Mouse (Mus musculus): ENCODE data around the gene Cdx4. TPM values are rescaled to one million over a fixed set of nuclear protein-coding genes. Genes with fewer than 3 reads are reported as not detected.

Cdx4 gene
- not detected in 2 replicates for polyA plus RNA-seq (2015; fragmentation: Nextera tagmentation; extraction: Ambion mirVana)

DNA sequence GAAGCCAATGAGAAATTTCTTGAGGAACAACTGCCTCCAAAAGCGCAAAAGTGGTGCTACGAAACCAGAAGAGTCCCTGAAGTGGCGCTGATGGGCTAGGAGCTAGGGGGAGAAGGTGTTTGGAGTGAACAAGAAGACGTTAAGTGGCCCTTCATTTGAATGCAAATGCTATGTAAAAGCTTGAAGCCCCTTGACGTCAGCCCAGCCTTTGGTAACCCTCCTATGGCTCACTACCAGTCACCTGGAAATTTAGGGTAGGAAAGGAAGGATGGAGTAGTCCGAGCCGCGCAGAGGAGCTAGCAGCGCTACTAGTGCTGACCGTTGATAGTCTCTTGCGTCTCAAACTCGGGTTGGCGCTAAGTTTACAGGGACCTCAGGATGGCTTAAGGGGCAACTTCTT, at the start of gene Cdx4:
Gene Cdx4 (plus strand): TSS at position 253 of the 400 bp plus-strand sequence.
- no peak for TF ChIP-seq EP300 (optimal IDR thresholded peaks at IDR 0.05)
- TF ChIP-seq CTCF (IDR thresholded peaks at IDR 0.05; ENCODE audit: low read depth) = no peak
- Histone ChIP-seq H3K4me1 (replicated peaks; ENCODE audit: control insufficient read depth, insufficient read depth) (no peaks in the 10 kb centered on the region), H3K4me2 (replicated peaks; ENCODE audit: low read depth) (no peak within 1 kb of the TSS), H3K27me3 (ENCODE audit: control insufficient read depth, insufficient read depth, low read length) (no peaks in the 10 kb centered on the region), H3K36me3 (ENCODE audit: control insufficient read depth, insufficient read depth, low read length) (no peaks in the 10 kb centered on the region), H3K9me3 (ENCODE audit: control insufficient read depth, low read length) (no peaks in the 10 kb centered on the region), H3K4me3 (ENCODE audit: low read depth, low read length) (no peak within 1 kb of the TSS), H3K9ac (ENCODE audit: low read length) (no peak within 1 kb of the TSS), H3K27ac (replicated peaks) (no peak within 1 kb of the TSS)
- ATAC-seq (ENCODE audit: low FRiP score, low TSS enrichment) = no peak
- no peak for DNase-seq (ENCODE audit: low spot score)
- whole genome bisulfite sequencing = 21% methylated on average over 13 of the region's 13 CpGs

DNA sequence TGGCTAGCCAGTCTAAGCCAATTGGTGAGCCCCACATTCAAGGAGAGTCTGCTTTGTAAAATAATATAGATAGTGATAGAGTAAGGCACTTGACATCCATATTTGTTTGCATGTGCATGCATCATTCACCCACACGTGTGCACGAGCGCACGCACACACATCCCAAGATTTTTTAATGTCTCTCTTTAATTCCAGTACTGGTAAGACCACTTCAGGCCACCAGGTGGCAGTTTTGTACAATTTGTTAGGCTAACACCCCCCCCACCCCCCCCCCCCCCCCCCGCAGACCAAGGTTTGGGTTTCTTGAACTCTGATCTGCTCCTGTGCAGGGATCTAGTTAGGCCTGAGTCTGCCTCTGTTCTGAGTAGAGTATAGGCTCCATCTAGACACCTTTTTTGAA, 46.9 kb upstream of the Cdx4 start:
- DNase-seq (ENCODE audit: low spot score) (no peak), ATAC-seq (ENCODE audit: low FRiP score, low TSS enrichment) (no peak)
- WGBS = 87% methylated on average over 4 of the region's 5 CpGs
- no peaks in the 10 kb centered on the region for H3K9me3 ChIP-seq (ENCODE audit: control insufficient read depth, low read length)
- TF ChIP-seq CTCF (IDR thresholded peaks at IDR 0.05; ENCODE audit: low read depth) (0 out of 2 replicates have a peak, but pooled peaks have one; percentile 23), EP300 (optimal IDR thresholded peaks at IDR 0.05) (no peak)
- H3K27ac ChIP-seq (replicated peaks) = no peak overlapping the region
- no peak overlapping the region for H3K9ac ChIP-seq (ENCODE audit: low read length)
- H3K4me2 ChIP-seq (replicated peaks; ENCODE audit: low read depth) = no peak overlapping the region
- no peaks in the 10 kb centered on the region for H3K27me3 ChIP-seq (ENCODE audit: control insufficient read depth, insufficient read depth, low read length)
- no peaks in the 10 kb centered on the region for H3K36me3 ChIP-seq (ENCODE audit: control insufficient read depth, insufficient read depth, low read length)
- no peaks in the 10 kb centered on the region for H3K4me1 ChIP-seq (replicated peaks; ENCODE audit: control insufficient read depth, insufficient read depth)
- H3K4me3 ChIP-seq (ENCODE audit: low read depth, low read length) = no peak overlapping the region

DNA sequence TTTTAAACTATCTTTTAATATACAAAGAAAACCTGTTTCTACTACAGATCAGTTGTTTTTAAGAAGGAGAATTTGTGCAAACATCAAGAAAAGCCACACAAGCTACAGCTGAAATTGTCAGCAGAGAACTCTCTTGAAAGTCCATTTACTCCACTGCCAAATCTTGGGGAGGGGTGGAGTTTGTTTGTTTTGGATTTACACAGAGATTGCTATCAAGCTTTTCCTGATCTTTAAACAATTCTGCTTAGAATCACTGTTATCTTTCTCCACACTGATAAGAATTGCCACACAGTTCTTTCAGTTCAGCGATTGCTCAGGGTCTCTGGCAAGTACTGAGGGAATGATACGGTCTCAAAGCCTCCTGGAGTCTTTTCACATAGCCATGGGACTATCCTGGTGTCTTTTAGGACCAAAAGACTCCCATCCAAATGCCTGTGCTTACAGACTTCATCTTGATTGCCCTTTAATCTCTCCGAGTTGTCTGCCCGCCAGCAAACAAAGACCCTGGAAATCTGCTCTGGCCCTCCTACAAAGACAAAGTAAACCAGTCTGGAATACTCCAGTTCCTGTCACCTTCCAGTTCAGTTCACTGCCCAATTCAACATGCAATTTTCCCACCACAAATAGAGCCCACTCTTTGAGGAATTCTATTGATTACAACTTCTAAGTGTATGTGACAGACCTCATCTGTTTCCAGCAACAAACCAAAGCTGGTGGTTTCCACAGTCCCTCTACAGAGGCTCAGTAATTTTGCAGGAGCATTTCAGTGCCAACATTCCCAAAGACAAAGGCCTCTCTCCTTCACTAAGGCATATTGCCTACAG, 34.1 kb upstream of the Cdx4 start:
- WGBS = 34% methylated on average over 4 of the region's 4 CpGs
- Histone ChIP-seq H3K9ac (ENCODE audit: low read length) (no peak overlapping the region), H3K36me3 (ENCODE audit: control insufficient read depth, insufficient read depth, low read length) (no peaks in the 10 kb centered on the region), H3K27me3 (ENCODE audit: control insufficient read depth, insufficient read depth, low read length) (no peaks in the 10 kb centered on the region; the same call in 1 of the 2 replicates), H3K4me3 (ENCODE audit: low read depth, low read length) (no peak overlapping the region), H3K9me3 (ENCODE audit: control insufficient read depth, low read length) (no peaks in the 10 kb centered on the region), H3K4me2 (replicated peaks; ENCODE audit: low read depth) (no peak overlapping the region), H3K27ac (replicated peaks) (no peak overlapping the region), H3K4me1 (replicated peaks; ENCODE audit: control insufficient read depth, insufficient read depth) (no peaks in the 10 kb centered on the region)
- DNase-seq (ENCODE audit: low spot score) (no peak), ATAC-seq (ENCODE audit: low FRiP score, low TSS enrichment) (no peak)
- TF ChIP-seq CTCF (IDR thresholded peaks at IDR 0.05; ENCODE audit: low read depth) = no peak
- TF ChIP-seq EP300 (optimal IDR thresholded peaks at IDR 0.05) = no peak

DNA sequence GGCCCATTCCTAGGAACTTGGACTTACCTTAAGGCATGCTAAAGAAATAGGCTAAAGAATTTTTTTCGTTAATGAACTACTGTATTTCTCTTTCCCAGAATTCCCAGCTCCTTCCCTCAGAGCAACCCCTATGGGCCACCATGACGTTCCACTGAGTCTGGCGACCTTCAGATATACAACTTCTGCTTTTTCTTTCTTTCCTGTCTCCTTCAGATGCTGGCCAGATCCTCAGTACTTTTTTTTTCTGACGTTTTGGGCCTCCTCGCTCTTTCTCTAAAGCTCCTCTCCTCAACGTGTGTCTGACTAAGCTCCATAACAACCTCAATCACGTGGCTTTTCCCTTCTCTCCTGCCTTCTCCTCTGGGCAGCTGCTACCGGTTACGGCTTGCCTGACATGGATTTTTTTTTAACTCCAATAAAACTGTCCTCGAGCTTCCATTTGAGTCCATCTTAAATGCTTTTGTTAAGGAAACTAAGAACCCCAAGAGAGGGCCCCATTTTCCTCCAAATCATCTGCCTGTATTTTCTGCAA, 33.3 kb upstream of the Cdx4 start:
- Histone ChIP-seq H3K9ac (ENCODE audit: low read length) (no peak overlapping the region), H3K9me3 (ENCODE audit: control insufficient read depth, low read length) (no peaks in the 10 kb centered on the region), H3K4me3 (ENCODE audit: low read depth, low read length) (no peak overlapping the region), H3K36me3 (ENCODE audit: control insufficient read depth, insufficient read depth, low read length) (no peaks in the 10 kb centered on the region), H3K4me2 (replicated peaks; ENCODE audit: low read depth) (no peak overlapping the region), H3K27ac (replicated peaks) (no peak overlapping the region), H3K4me1 (replicated peaks; ENCODE audit: control insufficient read depth, insufficient read depth) (no peaks in the 10 kb centered on the region), H3K27me3 (ENCODE audit: control insufficient read depth, insufficient read depth, low read length) (no peaks in the 10 kb centered on the region; the same call in 1 of the 2 replicates)
- ATAC-seq (ENCODE audit: low FRiP score, low TSS enrichment) = no peak
- 31% methylated on average over 10 of the region's 10 CpGs for WGBS
- no peak for DNase-seq (ENCODE audit: low spot score)
- TF ChIP-seq CTCF (IDR thresholded peaks at IDR 0.05; ENCODE audit: low read depth) (no peak), EP300 (optimal IDR thresholded peaks at IDR 0.05) (no peak)

DNA sequence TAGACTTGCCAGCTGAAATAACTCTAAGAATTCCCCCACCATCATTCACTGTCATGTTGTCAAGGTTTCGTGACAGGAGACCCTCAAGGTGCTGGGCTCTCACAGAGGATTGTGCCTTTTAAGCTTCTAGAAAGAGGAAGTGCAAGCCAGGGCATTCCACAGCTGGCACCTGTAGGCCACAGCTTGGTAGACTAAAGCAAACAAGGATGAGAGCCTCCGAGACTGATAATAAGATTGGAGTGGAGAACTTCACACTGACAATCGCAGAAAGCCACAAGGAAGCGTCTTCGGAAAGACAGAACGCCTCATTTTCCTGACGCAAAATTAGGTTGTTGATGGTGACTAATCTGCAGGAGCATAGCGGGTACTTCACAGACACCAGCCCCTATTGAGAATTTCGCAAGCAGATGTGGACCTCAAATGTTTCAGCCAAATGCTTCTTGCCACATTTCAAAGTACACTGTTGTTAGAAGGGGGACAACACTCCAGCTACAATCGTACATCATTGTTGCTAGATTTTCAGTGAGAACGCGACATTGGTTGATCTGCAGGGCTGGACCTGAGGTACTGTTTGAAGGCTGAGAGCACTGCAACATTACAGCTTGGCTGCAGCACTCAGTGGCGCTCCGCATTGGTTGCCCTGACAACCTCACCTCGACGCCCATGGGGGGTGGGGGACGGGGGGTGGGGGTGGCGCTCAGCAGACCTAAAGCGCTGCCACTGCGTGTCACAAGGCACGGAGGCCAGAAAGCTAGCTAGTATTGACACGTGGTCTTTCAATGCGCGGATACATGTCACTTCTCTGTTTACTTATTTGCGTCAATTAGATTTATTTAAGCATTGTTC, 32.5 kb upstream of the Cdx4 start:
- no peak overlapping the region for H3K4me3 ChIP-seq (ENCODE audit: low read depth, low read length)
- no peaks in the 10 kb centered on the region for H3K9me3 ChIP-seq (ENCODE audit: control insufficient read depth, low read length)
- WGBS = 22% methylated on average over 25 of the region's 25 CpGs
- H3K27ac ChIP-seq (replicated peaks) = no peak overlapping the region
- peak; percentile 16 for DNase-seq (ENCODE audit: low spot score)
- TF ChIP-seq EP300 (optimal IDR thresholded peaks at IDR 0.05) (no peak), CTCF (IDR thresholded peaks at IDR 0.05; ENCODE audit: low read depth) (no peak)
- H3K4me1 ChIP-seq (replicated peaks; ENCODE audit: control insufficient read depth, insufficient read depth) = no peaks in the 10 kb centered on the region
- no peak overlapping the region for H3K9ac ChIP-seq (ENCODE audit: low read length)
- H3K27me3 ChIP-seq (ENCODE audit: control insufficient read depth, insufficient read depth, low read length) = no peaks in the 10 kb centered on the region; the same call in 1 of the 2 replicates
- H3K4me2 ChIP-seq (replicated peaks; ENCODE audit: low read depth) = peak overlapping the region; percentile 30; the same call in 1 of the 2 replicates
- no peak for ATAC-seq (ENCODE audit: low FRiP score, low TSS enrichment)
- H3K36me3 ChIP-seq (ENCODE audit: control insufficient read depth, insufficient read depth, low read length) = no peaks in the 10 kb centered on the region
